Mouse (Mus musculus) neural tube, embryonic 14.5 days (tissue): Measurements from ENCODE around the gene Anln. TPM values are rescaled to one million over a fixed set of nuclear protein-coding genes. Genes with fewer than 3 reads are reported as not detected.

Experiments used
- ATAC-seq: fragments of 200-750 bp; cut with Nextera tagmentation; 2 replicates; pipeline ENCODE4 v1.8.0; 2017; ENCODE audit warnings: low read depth, mild to moderate bottlenecking, moderate TSS enrichment, moderate library complexity
- H3K27ac ChIP-seq: fragments of 300-500 bp; sonication (generic); 2 replicates; pipeline ENCODE4 v1.5.1; 2014; ENCODE audit warnings: low read depth, mild to moderate bottlenecking, control low read depth, low read length, moderate library complexity, mixed read lengths
- H3K27me3 ChIP-seq: fragments of 300-500 bp; sonication (generic); 2 replicates; pipeline ENCODE4 v1.6.1; 2014; ENCODE audit warnings: low read length; ENCODE audit not compliant: control insufficient read depth, insufficient read depth
- H3K36me3 ChIP-seq: fragments of 300-500 bp; sonication (generic); 2 replicates; pipeline ENCODE4 v1.6.1; 2014; ENCODE audit warnings: low read length, mixed read lengths; ENCODE audit not compliant: control insufficient read depth, insufficient read depth
- H3K4me1 ChIP-seq: fragments of 300-500 bp; sonication (generic); 2 replicates; pipeline ENCODE4 v1.6.1; 2014; ENCODE audit warnings: low read length; ENCODE audit not compliant: control insufficient read depth, insufficient read depth
- H3K4me2 ChIP-seq: fragments of 300-500 bp; sonication (generic); 2 replicates; pipeline ENCODE4 v1.6.1; 2014; ENCODE audit warnings: mild to moderate bottlenecking, low read depth, low read length, control low read depth
- H3K4me3 ChIP-seq: fragments of 300-500 bp; sonication (generic); 2 replicates; pipeline ENCODE4 v1.5.1; 2014; ENCODE audit warnings: low read depth, low read length, control low read depth, mixed read lengths
- H3K9ac ChIP-seq: fragments of 300-500 bp; sonication (generic); replicated peaks from 2 replicates; pipeline ENCODE4 v1.6.1; 2014; ENCODE audit warnings: low read depth, mild to moderate bottlenecking, control low read depth, low read length, mixed read lengths
- H3K9me3 ChIP-seq: fragments of 300-500 bp; sonication (generic); 2 replicates; pipeline ENCODE4 v1.6.1; 2016; ENCODE audit warnings: low read length; ENCODE audit not compliant: control insufficient read depth
- WGBS: fragments of 180-500 bp; shearing (Covaris S2); extraction: QIAGEN DNeasy Blood & Tissue Kit; methylation state at CpG from one replicate; pipeline ENCODE4 v1.1.7; 2014; 5-methylcytosine and 5-hydroxymethylcytosine counted together
- polyA plus RNA-seq: library from polyadenylated mRNA; unstranded; fragments of >200 nt; fragmentation: Nextera tagmentation; extraction: Ambion mirVana; gene quantifications from 2 replicates; pipeline ENCODE4 v1.2.1, GENCODE M21; 2014

Gene Anln
- 2.3 and 5.3 TPM in 2 replicates for polyA plus RNA-seq

- Histone ChIP-seq H3K9me3 (no peaks in the 10 kb centered on the region), H3K4me3 (peak within 1 kb of the TSS; percentile 63), H3K27ac (peak within 1 kb of the TSS; percentile 74), H3K4me1 (0 out of 2 replicates have a peak, but pooled peaks cover 7% of the 10 kb centered on the region), H3K4me2 (peak within 1 kb of the TSS; percentile 62), H3K27me3 (no peaks in the 10 kb centered on the region), H3K9ac (peak within 1 kb of the TSS; percentile 82), H3K36me3 (no peaks in the 10 kb centered on the region)
- WGBS: under 1% methylated on average over 44 of the region's 44 CpGs
- peak; percentile 96 for ATAC-seq
Measured at GRCm38 (mm10) chr9:22389021-22389476, at the start of gene Anln. TSS of gene Anln (minus strand) at chr9:22389188.

GRCm38 (mm10) chr9:22434101-22434500, 45.1 kb upstream of the Anln start:
- ATAC-seq: no peak
- 96% methylated on average over 2 of the region's 2 CpGs for WGBS

GRCm38 (mm10) chr9:22433221-22433620, 44.2 kb upstream of the Anln start:
- H3K4me2 ChIP-seq: no peak overlapping the region
- H3K27ac ChIP-seq: no peak overlapping the region
- ATAC-seq: no peak
- no peak overlapping the region for H3K9ac ChIP-seq
- WGBS: 70% methylated on average over 2 of the region's 2 CpGs
- H3K36me3 ChIP-seq: no peaks in the 10 kb centered on the region
- no peaks in the 10 kb centered on the region for H3K27me3 ChIP-seq
- no peaks in the 10 kb centered on the region for H3K4me1 ChIP-seq
- H3K9me3 ChIP-seq: no peaks in the 10 kb centered on the region
- H3K4me3 ChIP-seq: no peak overlapping the region

More at GRCm38 (mm10) chr9:22434101-22434500, 45.1 kb upstream of the Anln start:
- H3K9ac ChIP-seq: no peak overlapping the region
- H3K4me2 ChIP-seq: no peak overlapping the region
- no peaks in the 10 kb centered on the region for H3K36me3 ChIP-seq
- no peak overlapping the region for H3K27ac ChIP-seq
- no peaks in the 10 kb centered on the region for H3K27me3 ChIP-seq
- no peak overlapping the region for H3K4me3 ChIP-seq
- H3K9me3 ChIP-seq: no peaks in the 10 kb centered on the region
- H3K4me1 ChIP-seq: no peaks in the 10 kb centered on the region

GRCm38 (mm10) chr9:22430315-22430840, 41.4 kb upstream of the Anln start:
- 40% methylated on average over 5 of the region's 5 CpGs for WGBS
- ATAC-seq: no peak
- Histone ChIP-seq H3K9me3 (no peaks in the 10 kb centered on the region), H3K27me3 (no peaks in the 10 kb centered on the region), H3K9ac (no peak overlapping the region), H3K4me3 (no peak overlapping the region), H3K4me2 (no peak overlapping the region), H3K27ac (no peak overlapping the region), H3K4me1 (no peaks in the 10 kb centered on the region), H3K36me3 (no peaks in the 10 kb centered on the region)

GRCm38 (mm10) chr9:22429533-22430241, 40.7 kb upstream of the Anln start:
- Histone ChIP-seq H3K4me2 (no peak overlapping the region), H3K4me3 (no peak overlapping the region), H3K36me3 (no peaks in the 10 kb centered on the region), H3K27ac (no peak overlapping the region), H3K9ac (no peak overlapping the region), H3K9me3 (no peaks in the 10 kb centered on the region), H3K27me3 (no peaks in the 10 kb centered on the region), H3K4me1 (no peaks in the 10 kb centered on the region)
- WGBS: 75% methylated on average over 15 of the region's 15 CpGs
- no peak for ATAC-seq

GRCm38 (mm10) chr9:22428666-22429410, 39.9 kb upstream of the Anln start:
- no peak overlapping the region for H3K4me2 ChIP-seq
- WGBS: 81% methylated on average over 14 of the region's 14 CpGs
- H3K4me1 ChIP-seq: no peaks in the 10 kb centered on the region
- H3K36me3 ChIP-seq: no peaks in the 10 kb centered on the region
- H3K9me3 ChIP-seq: no peaks in the 10 kb centered on the region
- H3K9ac ChIP-seq: no peak overlapping the region
- H3K27me3 ChIP-seq: no peaks in the 10 kb centered on the region
- no peak for ATAC-seq
- no peak overlapping the region for H3K4me3 ChIP-seq
- H3K27ac ChIP-seq: no peak overlapping the region

- no peak for ATAC-seq
- 42% methylated on average over 3 of the region's 4 CpGs for WGBS
Measured at GRCm38 (mm10) chr9:22428028-22428665, 39.2 kb upstream of the Anln start.

GRCm38 (mm10) chr9:22424719-22425118, 35.7 kb upstream of the Anln start:
- 94% methylated on average over 4 of the region's 4 CpGs for WGBS
- no peak overlapping the region for H3K4me3 ChIP-seq

More at GRCm38 (mm10) chr9:22428028-22428665, 39.2 kb upstream of the Anln start:
- Histone ChIP-seq H3K4me3 (no peak overlapping the region), H3K27me3 (no peaks in the 10 kb centered on the region), H3K27ac (no peak overlapping the region), H3K4me1 (no peaks in the 10 kb centered on the region), H3K36me3 (no peaks in the 10 kb centered on the region), H3K4me2 (no peak overlapping the region), H3K9me3 (no peaks in the 10 kb centered on the region), H3K9ac (no peak overlapping the region)

More at GRCm38 (mm10) chr9:22424719-22425118, 35.7 kb upstream of the Anln start:
- Histone ChIP-seq H3K4me2 (no peak overlapping the region), H3K27me3 (no peaks in the 10 kb centered on the region), H3K36me3 (no peaks in the 10 kb centered on the region), H3K9ac (no peak overlapping the region), H3K9me3 (no peaks in the 10 kb centered on the region), H3K4me1 (no peaks in the 10 kb centered on the region), H3K27ac (no peak overlapping the region)
- ATAC-seq: no peak
